Mouse (Mus musculus): ENCODE measurements around the gene Sec24c.
"Not testable (repeated sequence)": the region's sequence is repeated elsewhere in the genome, so short reads cannot be mapped to it uniquely, and the experiment has no call there.

The Sec24c gene

DNA sequence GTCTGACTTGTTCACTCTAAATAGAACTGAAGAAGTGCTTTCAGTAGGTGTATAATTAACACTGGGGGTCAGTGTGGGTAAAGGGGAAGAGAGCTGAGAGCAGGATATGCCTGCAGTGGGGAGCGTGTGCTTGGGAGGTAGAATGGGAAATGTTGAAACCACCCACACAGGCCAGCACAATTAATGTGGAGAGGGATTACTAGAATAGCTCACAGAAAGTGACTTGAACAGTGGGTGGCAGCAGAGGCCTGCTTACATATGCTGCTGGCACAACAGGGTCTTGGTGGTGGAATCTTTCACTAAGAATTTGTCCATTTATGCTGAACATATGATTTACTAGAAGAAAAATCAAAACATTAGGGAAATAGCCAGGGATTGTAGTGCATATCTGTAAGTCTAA is 22.9 kb downstream of the Sec24c start:
- DNase-seq (ENCODE audit: low read depth, low spot score), result peak; percentile 76

DNA sequence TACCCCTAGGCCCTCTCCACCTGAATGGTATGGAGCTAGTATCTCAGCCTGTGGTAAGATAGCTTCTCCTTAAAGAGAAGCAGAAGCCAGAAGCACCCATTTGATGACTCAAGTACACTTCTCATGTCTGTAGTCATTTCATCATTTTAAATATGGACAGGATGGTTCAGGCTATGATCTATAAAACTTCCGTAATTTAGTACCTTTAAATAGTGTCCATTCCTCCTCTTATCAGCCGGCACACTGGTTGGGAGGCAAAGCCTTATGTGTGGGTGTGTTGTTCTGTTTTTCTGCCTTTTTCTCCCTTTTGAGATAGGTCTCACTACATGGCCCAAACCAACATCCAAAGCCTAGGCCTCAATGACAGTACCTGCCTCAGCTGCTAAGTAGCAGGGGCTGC is 24.4 kb downstream of the Sec24c start:
- no peak for DNase-seq (ENCODE audit: low read depth, low spot score)

DNA sequence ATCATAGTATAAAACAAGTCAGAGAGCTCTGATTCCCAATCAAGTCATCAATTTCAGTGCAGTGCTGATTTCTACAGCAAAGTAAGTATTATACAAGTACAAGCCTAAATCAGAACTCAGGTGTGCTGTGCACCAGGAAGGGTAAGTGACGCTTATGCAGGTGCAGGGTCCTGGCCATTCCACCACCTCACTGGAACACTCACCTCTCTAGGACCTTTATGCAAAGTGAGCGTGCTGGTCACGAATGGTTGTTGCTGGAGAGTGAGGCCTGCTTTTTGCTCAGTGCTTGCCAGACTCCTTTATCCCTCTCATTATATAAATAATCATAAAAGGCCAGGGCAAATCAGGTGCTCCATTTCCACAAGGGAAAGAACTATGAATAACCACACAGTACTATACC is 26.3 kb downstream of the Sec24c start:
- DNase-seq (ENCODE audit: low read depth, low spot score), result no peak

DNA sequence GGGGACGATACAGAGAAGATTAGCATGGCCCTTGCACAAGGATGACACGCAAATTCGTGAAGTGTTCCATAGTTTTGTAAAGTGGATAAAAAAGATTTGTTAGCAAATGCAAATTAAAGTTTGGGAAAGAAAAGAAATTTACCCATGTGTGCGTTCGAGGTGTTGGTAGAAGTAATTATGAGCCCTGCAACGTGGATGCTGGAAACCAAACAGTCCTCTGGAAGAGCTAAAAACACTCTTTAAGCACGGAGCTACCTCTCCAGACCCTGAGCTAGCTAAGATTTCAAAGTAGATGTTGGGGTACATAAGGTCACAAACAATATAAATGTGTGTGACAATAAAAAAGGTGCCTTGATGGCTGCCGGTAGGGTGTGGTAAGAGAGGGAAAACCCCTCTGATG is 27.4 kb downstream of the Sec24c start:
- no peak for DNase-seq (ENCODE audit: low read depth, low spot score)

DNA sequence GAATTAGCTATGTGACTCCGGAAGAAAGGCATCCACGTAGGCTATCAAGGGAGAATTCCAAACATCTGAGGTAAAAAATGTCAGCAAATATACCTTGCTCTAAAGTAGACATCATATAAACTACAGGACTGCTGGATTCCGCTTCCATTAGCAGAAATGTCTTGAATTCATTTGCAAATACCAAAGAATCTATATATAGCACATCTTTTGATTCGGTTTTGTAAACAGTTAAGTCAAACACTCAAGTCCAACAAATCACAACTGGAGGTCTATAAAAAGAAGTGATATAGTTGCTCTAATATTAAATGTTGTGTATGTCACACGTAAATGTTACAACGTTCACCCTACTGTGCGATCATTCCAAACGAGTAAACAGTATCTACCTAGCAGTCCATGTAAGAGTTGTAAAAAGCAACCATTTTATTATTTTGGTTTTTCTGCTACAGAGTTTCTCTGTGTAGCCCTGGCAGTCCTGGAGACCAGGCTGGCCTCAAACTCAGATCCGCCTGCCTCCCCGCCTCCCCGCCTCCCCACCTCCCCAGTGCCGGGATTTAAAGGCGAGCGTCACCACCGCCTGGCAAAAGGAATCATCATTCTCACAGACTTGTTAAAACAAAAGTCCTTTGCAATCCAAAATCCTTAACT is 28.1 kb downstream of the Sec24c start:
- DNase-seq (ENCODE audit: low read depth, low spot score), result peak; percentile 59

DNA sequence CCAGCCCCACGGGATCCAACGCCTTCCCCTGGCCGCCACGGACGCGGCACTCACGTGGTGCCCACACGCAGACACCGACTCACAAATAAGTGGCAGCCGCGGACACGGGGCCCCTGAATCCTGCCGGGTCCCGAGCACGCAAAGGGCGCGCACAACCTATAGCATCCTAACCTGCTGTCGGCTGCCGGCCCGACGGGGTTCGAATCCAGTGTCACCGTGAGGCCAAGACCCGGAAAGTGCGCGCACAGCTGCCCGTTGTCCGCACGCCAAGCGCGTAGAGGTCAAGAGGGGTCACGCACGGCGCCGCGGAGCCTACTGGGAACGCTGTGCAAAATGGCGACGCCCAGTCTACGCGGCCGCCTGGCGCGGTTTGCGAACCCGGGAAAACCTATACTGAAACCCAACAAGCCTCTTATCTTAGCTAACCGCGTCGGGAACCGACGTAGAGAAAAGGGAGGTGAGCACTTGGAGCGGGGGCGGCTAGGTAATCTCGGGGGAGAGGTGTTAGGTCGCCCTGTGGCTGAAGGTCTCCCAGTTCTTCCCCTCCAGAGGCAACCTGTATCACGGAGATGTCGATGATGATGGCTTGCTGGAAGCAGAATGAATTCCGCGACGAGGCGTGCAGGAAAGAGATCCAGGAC is 28.8 kb downstream of the Sec24c start, which contains the start of gene Chchd1:
Gene Chchd1 (plus strand): TSS at position 266 of the 641 bp plus-strand sequence.
- DNase-seq (ENCODE audit: low read depth, low spot score), result peak; percentile 75

DNA sequence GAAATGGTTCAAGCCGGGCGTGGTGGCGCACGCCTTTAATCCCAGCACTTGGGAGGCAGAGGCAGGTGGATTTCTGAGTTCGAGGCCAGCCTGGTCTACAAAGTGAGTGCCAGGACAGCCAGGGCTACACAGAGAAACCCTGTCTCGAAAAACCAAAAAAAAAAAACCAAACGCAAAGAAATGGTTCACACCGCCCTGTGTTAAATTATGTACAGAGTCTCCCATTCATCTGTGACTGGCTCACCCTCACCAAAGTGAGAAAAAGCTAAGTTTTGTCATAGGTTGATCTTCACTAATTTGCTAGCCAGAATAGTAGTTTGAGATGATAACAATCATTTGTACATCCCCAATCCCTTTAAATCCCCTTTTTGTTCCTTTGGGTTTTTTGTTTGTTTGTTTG is 29.4 kb downstream of the Sec24c start:
- not testable (repeated sequence) for DNase-seq (ENCODE audit: low read depth, low spot score)

DNA sequence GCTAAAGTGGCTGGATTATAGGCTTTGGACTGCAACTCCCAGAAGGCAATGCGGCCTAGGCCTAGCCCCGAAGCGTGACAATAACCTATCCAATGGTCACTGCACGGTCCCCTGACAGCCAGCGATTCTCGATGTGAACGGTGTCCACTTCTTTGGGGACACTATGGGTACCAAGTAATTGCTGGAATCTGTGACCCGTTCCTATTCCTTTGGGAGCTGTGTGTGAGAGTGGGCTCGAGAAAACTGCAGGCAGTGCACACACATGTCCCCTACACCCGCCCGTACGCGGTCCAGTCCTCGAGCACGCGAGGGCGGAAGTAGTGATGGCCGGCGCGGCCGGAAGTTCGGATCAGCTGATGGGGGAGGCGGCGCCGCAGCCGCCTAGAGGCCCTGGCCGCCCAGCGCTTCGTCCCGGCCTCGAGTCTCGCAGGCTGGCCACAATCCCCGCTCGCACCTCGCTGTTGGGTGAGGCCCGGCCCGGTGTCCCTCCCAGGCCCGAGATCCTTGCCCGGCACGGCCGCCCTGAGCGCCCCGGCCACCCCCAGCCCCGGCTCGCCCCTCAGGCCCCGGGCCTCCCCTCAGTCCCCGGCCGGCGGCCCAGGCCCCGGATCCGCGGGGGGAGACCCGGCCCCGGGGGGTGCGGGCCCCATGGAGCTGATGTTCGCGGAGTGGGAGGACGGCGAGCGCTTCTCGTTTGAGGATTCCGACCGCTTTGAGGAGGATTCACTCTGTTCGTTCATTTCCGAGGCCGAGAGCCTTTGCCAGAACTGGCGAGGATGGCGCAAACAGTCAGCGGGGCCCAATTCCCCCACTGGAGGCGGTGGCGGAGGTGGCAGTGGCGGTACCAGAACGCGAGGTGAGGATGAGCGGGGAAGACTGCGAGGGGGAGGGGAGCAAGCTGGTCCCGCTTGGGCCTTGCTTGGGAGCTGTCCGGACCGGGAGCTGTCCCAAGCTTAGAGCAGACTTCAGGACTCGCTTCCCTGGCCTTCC is 33.4 kb downstream of the Sec24c start, which contains the start of gene Zswim8:
Gene Zswim8 (plus strand): TSS at position 352 of the 990 bp plus-strand sequence.
- DNase-seq (ENCODE audit: low read depth, low spot score), result peak; percentile 85

DNA sequence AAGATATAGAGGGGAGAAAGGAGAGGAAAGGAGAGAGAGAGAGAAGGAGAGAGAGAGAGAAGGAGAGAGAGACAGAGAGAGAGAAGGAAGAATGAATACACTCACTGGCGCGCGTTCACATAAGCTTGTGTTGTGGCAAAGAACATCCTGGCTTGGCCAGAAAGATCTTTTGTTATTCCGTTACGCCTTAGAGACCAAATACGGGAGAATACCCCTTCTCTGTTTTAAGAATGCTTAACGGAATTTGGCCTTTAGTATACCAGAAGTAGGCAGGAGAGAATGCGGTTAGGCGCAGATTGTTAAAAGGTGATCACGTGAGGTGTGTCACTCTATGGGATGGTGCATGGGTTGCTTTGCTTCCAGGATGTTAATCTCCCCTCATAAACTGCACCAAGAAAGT is 34.1 kb downstream of the Sec24c start:
- no peak for DNase-seq (ENCODE audit: low read depth, low spot score)

DNA sequence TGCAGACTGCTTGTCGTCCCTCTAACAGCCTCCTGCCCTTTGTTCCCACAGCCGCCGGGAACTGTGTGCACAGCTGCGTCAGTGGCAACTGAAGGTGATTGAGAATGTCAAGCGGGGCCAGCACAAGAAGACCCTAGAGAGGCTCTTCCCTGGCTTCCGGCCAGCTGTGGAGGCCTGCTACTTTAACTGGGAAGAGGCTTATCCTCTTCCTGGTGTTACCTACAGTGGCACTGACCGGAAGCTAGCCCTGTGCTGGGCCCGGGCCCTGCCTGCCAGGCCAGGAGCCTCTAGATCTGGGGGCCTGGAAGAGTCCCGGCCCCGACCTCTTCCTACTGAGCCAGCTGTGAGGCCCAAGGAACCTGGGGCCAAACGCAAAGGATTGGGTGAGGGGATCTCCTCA is 39.7 kb downstream of the Sec24c start:
- no peak for DNase-seq (ENCODE audit: low read depth, low spot score)

DNA sequence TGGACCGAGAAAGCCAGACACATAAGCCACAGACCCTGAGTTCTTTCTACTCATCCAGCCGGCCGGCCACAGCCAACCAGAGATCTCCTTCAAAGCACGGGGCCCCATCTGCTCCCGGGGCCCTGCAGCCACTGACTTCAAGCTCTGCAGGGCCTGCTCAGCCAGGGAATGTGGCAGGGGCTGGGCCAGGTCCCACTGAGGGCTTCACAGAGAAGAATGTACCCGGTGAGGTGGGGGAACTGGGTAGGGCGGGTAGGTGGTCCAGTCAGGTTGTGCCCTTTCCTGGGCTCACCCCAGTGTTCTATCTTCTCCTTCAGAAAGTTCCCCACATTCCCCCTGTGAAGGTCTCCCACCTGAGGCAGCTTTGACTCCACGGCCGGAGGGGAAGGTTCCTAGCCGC is 44.3 kb downstream of the Sec24c start:
- DNase-seq (ENCODE audit: low read depth, low spot score), result no peak

DNA sequence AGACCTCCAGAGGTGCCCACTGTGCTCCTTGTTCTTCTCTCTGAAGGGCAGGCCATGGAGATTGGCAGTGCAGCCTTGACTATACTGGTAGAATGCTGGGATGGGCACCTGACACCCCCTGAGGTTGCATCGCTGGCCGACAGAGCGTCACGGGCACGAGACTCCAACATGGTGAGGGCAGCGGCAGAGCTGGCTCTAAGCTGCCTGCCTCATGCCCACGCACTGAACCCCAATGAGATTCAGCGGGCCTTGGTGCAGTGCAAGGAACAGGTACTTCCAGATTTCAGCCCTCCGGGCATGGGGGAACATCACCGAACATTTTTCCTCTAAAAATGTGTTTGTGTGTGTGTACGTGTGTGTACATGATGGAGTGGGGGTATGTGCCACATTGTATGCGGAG is 45.7 kb downstream of the Sec24c start:
- DNase-seq (ENCODE audit: low read depth, low spot score), result no peak

DNA sequence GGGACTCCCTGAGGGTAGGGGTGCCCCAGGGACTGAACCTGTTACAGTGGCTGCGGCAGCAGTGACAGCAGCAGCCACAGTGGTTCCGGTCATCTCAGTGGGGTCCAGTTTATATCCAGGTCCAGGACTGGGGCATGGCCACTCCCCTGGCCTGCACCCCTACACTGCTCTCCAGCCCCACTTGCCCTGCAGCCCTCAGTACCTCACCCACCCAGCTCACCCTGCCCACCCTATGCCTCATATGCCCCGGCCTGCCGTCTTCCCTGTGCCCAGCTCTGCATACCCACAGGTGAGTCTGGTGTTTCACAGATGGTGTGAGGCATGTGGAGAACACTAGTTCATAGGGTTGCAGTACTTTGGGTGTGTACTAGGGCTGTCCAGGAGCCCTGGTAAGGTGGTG is 47.3 kb downstream of the Sec24c start:
- DNase-seq (ENCODE audit: low read depth, low spot score), result no peak

DNA sequence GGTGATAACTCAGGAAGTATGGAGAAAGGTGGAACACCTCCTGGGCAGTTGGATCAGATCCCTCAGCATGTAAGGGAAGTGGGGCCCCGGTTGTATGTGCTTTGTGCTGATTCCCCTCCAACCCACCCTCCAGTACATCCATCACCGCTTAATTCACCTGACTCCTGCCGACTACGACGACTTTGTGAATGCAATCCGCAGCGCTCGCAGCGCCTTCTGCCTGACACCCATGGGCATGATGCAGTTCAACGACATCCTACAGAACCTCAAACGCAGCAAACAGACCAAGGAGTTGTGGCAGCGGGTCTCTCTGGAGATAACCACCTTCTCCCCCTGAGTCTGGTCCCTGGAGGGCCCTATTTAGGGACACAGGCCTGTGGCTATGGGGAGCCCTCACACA is 48.9 kb downstream of the Sec24c start:
- no peak for DNase-seq (ENCODE audit: low read depth, low spot score)

DNA sequence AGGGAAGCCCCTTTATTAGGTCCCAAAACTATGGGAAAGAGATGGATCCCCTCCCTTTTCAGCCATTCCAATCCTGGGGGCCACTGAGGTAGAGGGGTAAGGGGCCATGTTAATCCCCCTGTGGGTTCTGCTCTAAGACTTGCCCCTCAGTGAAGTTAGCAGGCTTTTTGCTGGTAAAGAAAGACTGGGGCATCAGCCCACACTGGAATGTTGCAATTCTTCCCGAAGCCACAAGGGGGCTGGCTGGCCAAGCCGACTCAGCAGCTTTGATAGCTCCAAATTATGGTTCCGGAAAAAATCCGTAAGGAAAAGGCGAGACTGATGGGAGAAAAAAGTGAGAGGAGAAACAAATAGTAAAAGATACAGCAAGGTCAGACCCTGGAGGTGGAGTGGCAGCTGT is 49.9 kb downstream of the Sec24c start:
- DNase-seq (ENCODE audit: low read depth, low spot score), result peak; percentile 69

DNA sequence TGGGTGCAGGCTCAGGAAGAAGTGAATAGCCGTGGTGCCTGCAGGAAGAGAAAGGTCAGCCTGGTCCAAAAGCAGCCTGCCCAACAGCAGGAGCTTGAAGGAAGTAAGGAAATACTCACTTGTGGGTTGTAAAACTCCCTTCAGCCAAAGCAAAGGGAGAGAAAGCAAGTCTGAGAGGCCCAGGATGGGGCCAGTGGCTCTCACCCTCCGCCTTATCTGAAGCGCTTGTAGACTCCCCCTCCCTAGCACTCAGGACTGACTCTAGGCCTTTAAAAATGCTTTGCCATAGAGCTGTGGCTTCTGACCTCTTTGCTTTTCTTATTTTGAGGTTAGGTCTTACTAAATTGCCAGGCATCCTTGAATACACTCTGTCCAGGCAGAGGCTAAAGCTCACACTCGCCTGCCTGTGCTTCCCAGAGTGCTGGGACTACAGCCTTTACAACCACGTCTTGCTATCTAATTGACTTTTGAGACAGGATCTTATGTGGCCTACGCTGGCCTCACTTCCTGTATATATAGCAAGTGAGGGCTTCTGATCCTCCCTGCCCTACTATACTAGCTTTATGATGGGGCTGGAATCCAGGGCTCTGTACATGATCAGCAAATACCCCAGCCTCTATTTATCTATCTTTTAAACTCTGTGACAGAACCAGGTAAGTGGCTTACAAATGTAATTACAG is 51.7 kb downstream of the Sec24c start:
- no peak for DNase-seq (ENCODE audit: low read depth, low spot score)

DNA sequence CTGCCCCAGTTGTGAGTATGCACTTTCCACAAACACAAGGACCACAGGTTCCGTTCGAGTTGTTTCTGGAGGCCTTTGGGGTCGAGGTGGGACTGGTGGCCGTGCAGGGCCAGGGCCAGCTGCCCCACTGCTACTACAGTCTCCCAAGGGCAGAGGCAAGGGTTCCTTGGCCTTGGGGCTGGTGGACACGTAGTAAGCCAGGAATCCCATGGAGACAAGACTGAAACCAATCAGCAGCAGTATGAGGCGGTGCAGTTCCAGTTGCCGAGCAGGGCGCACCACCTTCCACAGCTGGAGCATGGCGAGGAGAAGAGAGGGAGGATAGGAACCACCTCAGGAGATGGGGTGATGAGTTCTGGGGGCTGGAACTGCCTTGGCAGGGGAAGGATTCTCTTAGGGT is 55.8 kb downstream of the Sec24c start:
- DNase-seq (ENCODE audit: low read depth, low spot score), result no peak

DNA sequence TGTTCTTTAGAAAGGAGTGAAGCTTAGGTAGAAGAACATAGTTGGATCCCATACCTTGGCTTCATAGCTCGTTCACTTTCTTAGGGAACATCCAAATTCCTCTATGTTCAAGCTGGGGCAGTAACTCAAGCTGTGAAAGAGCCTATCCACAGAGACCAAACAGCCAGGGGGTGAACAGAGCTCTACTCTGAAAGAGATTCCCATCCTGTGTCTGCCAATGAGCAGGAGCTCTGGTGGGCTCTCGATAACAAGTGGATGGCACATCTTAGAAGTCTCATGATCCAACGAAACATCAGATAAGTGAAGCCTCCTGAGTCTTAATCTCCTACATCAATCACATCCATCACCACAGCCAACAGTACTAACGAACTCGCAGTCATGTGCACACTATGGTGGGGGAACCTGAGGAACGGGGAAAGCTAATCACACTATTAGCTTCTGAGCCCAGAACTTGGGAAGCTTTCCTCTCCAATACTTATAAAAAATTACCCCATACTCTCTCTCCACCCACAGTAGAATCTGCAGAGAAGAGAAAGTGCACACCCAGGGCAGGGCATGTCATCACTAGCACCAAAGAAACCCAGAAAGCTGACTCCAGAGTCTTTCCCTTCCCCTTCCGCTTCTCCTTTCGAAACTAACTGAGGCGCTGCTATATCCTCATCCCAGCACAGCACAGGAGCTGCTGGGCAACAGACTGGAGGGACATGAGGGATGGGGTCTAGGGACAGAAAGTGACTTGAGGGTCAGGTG is 56.9 kb downstream of the Sec24c start:
- no peak for DNase-seq (ENCODE audit: low read depth, low spot score)

DNA sequence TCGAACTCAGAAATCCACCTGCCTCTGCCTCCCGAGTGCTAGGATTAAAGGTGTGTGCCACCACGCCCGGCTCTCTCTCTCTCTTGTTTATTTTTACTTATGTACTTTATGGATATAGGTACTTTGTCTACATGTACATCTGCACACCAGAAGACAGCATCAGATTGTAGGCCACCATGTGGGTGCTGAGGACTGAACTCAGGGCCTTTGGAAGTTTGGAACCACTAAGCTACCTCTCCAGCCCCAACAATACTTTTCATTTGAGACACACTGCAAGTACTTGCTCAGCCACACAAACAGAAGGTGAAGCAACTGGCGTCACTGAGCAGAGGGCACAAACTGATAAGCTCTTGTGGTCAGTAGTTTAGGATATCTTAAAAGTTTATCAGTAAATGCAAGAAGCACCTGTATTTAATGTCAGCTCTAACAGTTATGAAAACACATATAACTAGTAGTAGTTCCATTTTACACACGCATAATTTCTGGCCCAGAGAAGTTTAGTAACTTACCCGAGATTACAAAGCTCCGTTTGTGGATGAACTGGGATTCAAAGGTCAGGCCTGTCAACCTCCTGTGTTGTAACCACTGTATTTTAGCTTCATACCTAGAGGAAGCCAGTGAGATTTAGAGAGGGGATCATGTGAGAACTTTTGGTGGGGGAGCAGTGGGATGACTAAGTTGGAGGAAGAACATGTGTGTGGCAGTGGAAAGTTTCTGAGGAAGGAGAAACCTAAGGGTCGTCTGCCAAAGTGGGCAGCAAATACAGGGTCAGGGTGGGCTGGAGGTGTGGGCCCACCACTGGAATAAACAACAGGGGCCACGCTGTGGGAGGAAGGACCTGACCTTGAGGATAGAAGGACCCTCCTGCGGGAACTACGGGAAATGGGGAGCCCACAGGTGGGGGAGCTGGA is 59.2 kb downstream of the Sec24c start:
- DNase-seq (ENCODE audit: low read depth, low spot score), result peak; percentile 42

All from 3T3-L1 (cell line).